Mouse (Mus musculus): ENCODE data around the gene Tshz2. TPM values are rescaled to one million over a fixed set of nuclear protein-coding genes. Genes with fewer than 3 reads are reported as not detected.

Gene Tshz2
- polyA plus RNA-seq, 1 experiment from 2014 or later, result 8.4 TPM

- no peaks in the 10 kb centered on the region for H3K27me3 ChIP-seq
- no peaks in the 10 kb centered on the region for H3K36me3 ChIP-seq (replicated peaks)
- H3K27ac ChIP-seq, result no peak overlapping the region
- H3K4me1 ChIP-seq, result peaks cover 7% of the 10 kb centered on the region
- H3K9me3 ChIP-seq, result no peaks in the 10 kb centered on the region
- H3K4me3 ChIP-seq (replicated peaks), result no peak overlapping the region
- 83% methylated on average over 6 of the region's 6 CpGs for WGBS
- no peak overlapping the region for H3K4me2 ChIP-seq
- no peak overlapping the region for H3K9ac ChIP-seq
- no peak for ATAC-seq (ENCODE audit: low FRiP score)
Observed at GRCm38 (mm10) chr2:169600163-169600562, 32.6 kb upstream of the Tshz2 start.

DNA sequence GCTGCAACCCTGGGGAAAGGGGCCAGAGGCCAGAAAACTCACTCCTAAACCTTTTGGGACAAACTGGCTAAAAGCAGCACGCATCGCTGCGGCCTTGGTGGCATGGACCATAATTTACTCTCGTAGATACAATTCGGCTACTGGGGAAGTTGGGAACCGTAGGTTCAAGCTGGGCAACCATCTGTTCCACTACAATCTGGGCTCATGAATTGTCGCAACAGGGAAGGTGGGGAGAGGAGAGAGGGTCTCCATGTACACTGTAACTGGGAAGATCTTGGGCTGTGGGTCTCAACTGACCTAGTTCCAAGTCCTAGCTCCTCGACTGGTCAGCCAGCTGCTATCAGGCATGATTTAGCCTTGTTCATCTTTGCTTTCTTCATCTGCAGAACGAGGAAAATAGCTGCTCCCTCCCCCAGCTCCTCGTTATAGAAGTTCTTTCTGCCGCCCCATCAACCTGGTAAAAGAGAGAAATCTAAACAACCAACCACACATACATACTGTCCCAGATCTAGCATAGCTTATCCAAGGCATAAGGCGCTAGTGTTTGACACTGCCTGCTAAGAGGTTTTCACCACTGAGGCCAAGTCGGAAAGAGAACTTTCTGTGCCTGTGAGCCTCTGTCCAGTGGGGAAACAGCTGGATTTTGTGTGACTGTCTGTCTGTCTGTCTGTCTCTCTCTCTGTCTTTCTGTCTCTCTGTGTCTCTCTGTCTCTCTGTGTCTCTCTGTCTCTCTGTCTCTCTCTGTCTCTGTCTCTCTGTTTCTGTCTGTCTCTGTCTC is 25.7 kb upstream of the Tshz2 start:
- Histone ChIP-seq H3K4me1 (peaks cover 13% of the 10 kb centered on the region), H3K4me3 (replicated peaks) (no peak overlapping the region), H3K36me3 (replicated peaks) (no peaks in the 10 kb centered on the region), H3K9me3 (no peaks in the 10 kb centered on the region), H3K27ac (no peak overlapping the region), H3K9ac (no peak overlapping the region), H3K27me3 (peaks cover 3% of the 10 kb centered on the region; the same call in 1 of the 2 replicates), H3K4me2 (no peak overlapping the region)
- no peak for ATAC-seq (ENCODE audit: low FRiP score)
- WGBS, result 78% methylated on average over 13 of the region's 13 CpGs

GRCm38 (mm10) chr2:169607787-169608186 is 25.0 kb upstream of the Tshz2 start:
- 73% methylated on average over 2 of the region's 2 CpGs for WGBS
- H3K27ac ChIP-seq, result no peak overlapping the region
- H3K27me3 ChIP-seq, result peaks cover 5% of the 10 kb centered on the region; the same call in 1 of the 2 replicates

DNA sequence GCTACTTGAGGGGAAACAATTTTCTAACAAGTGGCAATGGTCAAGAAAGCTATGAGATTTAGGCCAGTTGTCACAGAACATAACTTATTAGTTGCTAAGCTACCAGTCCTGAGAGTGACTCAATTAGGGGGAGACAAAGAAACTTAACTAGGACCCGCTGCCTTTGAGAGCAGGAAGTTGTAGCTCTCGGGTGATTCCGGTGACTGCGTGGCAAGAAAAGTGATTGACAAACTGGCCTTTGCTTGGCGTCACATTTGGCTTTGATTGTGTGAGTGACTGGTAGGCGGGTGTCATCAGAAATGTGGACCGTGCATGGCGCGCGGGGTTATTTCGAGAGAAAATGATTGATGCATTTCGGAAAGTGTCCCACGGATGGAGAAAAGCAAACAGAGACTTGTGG is 22.9 kb upstream of the Tshz2 start:
- WGBS, result 49% methylated on average over 13 of the region's 13 CpGs
- H3K4me1 ChIP-seq, result peaks cover 14% of the 10 kb centered on the region
- no peak overlapping the region for H3K9ac ChIP-seq
- H3K27me3 ChIP-seq, result peaks cover 7% of the 10 kb centered on the region; the same call in 1 of the 2 replicates
- H3K4me3 ChIP-seq (replicated peaks), result no peak overlapping the region
- ATAC-seq (ENCODE audit: low FRiP score), result no peak
- H3K4me2 ChIP-seq, result no peak overlapping the region
- no peak overlapping the region for H3K27ac ChIP-seq
- no peaks in the 10 kb centered on the region for H3K9me3 ChIP-seq
- H3K36me3 ChIP-seq (replicated peaks), result no peaks in the 10 kb centered on the region

More at GRCm38 (mm10) chr2:169607787-169608186, 25.0 kb upstream of the Tshz2 start:
- no peak for ATAC-seq (ENCODE audit: low FRiP score)
- Histone ChIP-seq H3K4me3 (replicated peaks) (no peak overlapping the region), H3K9ac (no peak overlapping the region), H3K9me3 (no peaks in the 10 kb centered on the region), H3K36me3 (replicated peaks) (no peaks in the 10 kb centered on the region), H3K4me1 (peaks cover 14% of the 10 kb centered on the region), H3K4me2 (no peak overlapping the region)

- Histone ChIP-seq H3K4me3 (replicated peaks) (no peak overlapping the region), H3K4me1 (peaks cover 14% of the 10 kb centered on the region), H3K36me3 (replicated peaks) (no peaks in the 10 kb centered on the region), H3K9ac (no peak overlapping the region), H3K27me3 (peaks cover 7% of the 10 kb centered on the region; the same call in 1 of the 2 replicates), H3K27ac (no peak overlapping the region), H3K9me3 (no peaks in the 10 kb centered on the region), H3K4me2 (no peak overlapping the region)
- 83% methylated on average over 8 of the region's 8 CpGs for WGBS
- no peak for ATAC-seq (ENCODE audit: low FRiP score)
Observed at GRCm38 (mm10) chr2:169610882-169611281, 21.9 kb upstream of the Tshz2 start.

GRCm38 (mm10) chr2:169611557-169611956 is 21.3 kb upstream of the Tshz2 start:
- Histone ChIP-seq H3K27ac (no peak overlapping the region), H3K4me2 (peak overlapping the region; percentile 17; the same call in 1 of the 2 replicates), H3K36me3 (replicated peaks) (no peaks in the 10 kb centered on the region), H3K4me3 (replicated peaks) (no peak overlapping the region), H3K4me1 (peaks cover 14% of the 10 kb centered on the region), H3K27me3 (peaks cover 7% of the 10 kb centered on the region; the same call in 1 of the 2 replicates), H3K9me3 (no peaks in the 10 kb centered on the region), H3K9ac (no peak overlapping the region)
- 16% methylated on average over 7 of the region's 7 CpGs for WGBS
- ATAC-seq (ENCODE audit: low FRiP score), result no peak

- H3K27ac ChIP-seq, result no peak overlapping the region
- H3K4me2 ChIP-seq, result no peak overlapping the region
- no peaks in the 10 kb centered on the region for H3K36me3 ChIP-seq (replicated peaks)
- no peak overlapping the region for H3K9ac ChIP-seq
- H3K9me3 ChIP-seq, result no peaks in the 10 kb centered on the region
- WGBS, result 68% methylated on average over 4 of the region's 4 CpGs
- H3K4me1 ChIP-seq, result peaks cover 14% of the 10 kb centered on the region
- no peak overlapping the region for H3K4me3 ChIP-seq (replicated peaks)
- ATAC-seq (ENCODE audit: low FRiP score), result no peak
- H3K27me3 ChIP-seq, result peaks cover 7% of the 10 kb centered on the region; the same call in 1 of the 2 replicates
Observed at GRCm38 (mm10) chr2:169614683-169615082, 18.1 kb upstream of the Tshz2 start.

DNA sequence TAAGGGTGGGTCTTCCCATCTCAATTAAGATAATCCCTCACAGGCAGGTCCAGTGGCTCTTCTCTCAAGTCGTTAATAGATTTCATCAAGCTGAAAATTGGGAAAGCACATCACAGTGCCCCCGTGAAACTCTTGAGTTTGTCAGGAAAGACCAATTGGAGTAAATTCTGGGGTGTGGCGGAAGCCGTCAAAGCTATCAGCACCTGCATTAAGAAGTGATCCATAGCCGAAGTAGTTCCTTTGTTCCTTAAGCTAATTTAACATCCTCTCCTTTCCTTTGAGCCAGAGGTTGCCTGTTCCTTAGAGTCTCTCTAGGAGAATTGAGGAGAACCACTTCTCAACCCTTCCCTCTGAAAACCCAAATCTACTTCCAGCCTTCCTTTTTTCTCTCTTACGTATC is 16.8 kb upstream of the Tshz2 start:
- ATAC-seq (ENCODE audit: low FRiP score), result no peak
- Histone ChIP-seq H3K36me3 (replicated peaks) (no peaks in the 10 kb centered on the region), H3K9me3 (no peaks in the 10 kb centered on the region), H3K4me1 (peaks cover 8% of the 10 kb centered on the region), H3K4me3 (replicated peaks) (no peak overlapping the region), H3K27ac (no peak overlapping the region), H3K4me2 (no peak overlapping the region), H3K9ac (no peak overlapping the region), H3K27me3 (peaks cover 5% of the 10 kb centered on the region; the same call in 1 of the 2 replicates)
- WGBS, result 61% methylated on average over 6 of the region's 6 CpGs

DNA sequence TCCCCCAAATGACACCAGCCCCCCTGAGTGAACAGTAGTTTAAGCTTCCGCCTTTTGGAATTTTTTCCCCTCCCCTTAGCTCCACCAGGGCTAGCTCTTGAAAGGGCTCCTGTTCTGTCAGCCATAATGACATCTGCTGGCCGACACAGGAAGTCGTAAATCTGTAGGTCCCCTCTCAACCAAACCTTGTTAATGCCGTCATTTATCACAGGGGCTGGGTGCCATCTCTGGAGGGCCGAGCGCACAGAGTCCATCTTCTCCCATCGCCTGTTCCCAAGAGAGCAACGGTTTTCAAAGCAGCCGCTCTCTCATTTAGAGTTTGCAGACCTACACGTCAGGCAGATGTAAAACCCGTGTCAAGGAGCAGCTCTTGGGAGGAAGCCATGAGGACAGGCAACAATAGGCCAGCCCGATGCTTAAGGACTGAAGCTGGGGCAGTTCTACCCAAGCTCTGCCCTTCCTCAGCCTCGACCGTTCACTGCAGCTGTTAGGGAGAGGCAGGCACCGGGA is 11.6 kb upstream of the Tshz2 start:
- H3K27ac ChIP-seq, result no peak overlapping the region
- H3K4me1 ChIP-seq, result peaks cover 4% of the 10 kb centered on the region; the same call in 1 of the 2 replicates
- H3K9ac ChIP-seq, result no peak overlapping the region
- WGBS, result 58% methylated on average over 15 of the region's 15 CpGs
- H3K4me3 ChIP-seq (replicated peaks), result no peak overlapping the region
- H3K4me2 ChIP-seq, result no peak overlapping the region
- H3K9me3 ChIP-seq, result no peaks in the 10 kb centered on the region
- ATAC-seq (ENCODE audit: low FRiP score), result no peak
- no peaks in the 10 kb centered on the region for H3K27me3 ChIP-seq
- no peaks in the 10 kb centered on the region for H3K36me3 ChIP-seq (replicated peaks)

- H3K4me3 ChIP-seq (replicated peaks), result no peak overlapping the region
- H3K27me3 ChIP-seq, result peaks cover 3% of the 10 kb centered on the region; the same call in 1 of the 2 replicates
- no peak overlapping the region for H3K27ac ChIP-seq
- peaks cover 18% of the 10 kb centered on the region for H3K4me1 ChIP-seq
- H3K36me3 ChIP-seq (replicated peaks), result no peaks in the 10 kb centered on the region
- 81% methylated on average over 3 of the region's 3 CpGs for WGBS
- H3K9me3 ChIP-seq, result no peaks in the 10 kb centered on the region
- no peak overlapping the region for H3K9ac ChIP-seq
- H3K4me2 ChIP-seq, result no peak overlapping the region
- ATAC-seq (ENCODE audit: low FRiP score), result no peak
Observed at GRCm38 (mm10) chr2:169630070-169630469, 2.7 kb upstream of the Tshz2 start.

- ATAC-seq (ENCODE audit: low FRiP score), result peak; percentile 60
- Histone ChIP-seq H3K4me2 (peak overlapping the region; percentile 97), H3K27me3 (peaks cover 3% of the 10 kb centered on the region; the same call in 1 of the 2 replicates), H3K4me3 (replicated peaks) (peak overlapping the region; percentile 62), H3K4me1 (peaks cover 18% of the 10 kb centered on the region), H3K9me3 (no peaks in the 10 kb centered on the region), H3K9ac (peak overlapping the region; percentile 78), H3K36me3 (replicated peaks) (no peaks in the 10 kb centered on the region), H3K27ac (peak overlapping the region; percentile 42; the same call in 1 of the 2 replicates)
- WGBS, result under 1% methylated on average over 37 of the region's 38 CpGs
Observed at GRCm38 (mm10) chr2:169633491-169634289, 877 bp downstream of the Tshz2 start.

Data from forebrain, embryonic 12.5 days (tissue).